Mouse (Mus musculus): ENCODE measurements around the gene Tmem145.
A peak's percentile ranks its signal among the peaks of the same experiment; 100 is the strongest.

Tmem145 gene

DNA sequence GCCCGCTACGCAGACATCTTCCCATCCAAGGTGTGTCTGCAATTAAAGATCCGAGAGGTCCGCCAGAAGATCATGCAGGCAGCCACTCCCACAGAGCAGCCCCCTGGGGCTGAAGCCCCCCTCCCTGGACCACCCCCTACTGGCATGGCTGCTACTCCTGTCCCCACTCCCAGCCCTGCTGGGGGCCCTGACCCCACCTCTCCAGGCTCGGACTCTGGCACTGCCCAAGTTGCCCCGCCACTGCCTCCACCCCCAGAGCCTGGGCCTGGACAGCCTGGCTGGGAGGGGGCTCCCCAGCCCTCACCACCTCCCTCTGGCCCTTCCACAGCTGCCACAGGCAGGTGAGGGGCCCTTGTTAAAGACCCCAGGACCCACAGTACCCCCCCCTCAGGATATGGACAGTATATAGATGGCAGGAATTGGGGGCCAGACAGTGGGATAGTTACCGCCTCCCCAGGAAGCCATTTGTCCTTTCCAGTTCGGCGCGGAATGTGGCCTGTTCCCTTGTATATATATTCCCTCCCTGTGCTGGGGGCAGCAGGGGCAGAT lies 12.6 kb upstream of the Tmem145 start:
- no peak for DNase-seq (ENCODE audit: low read depth)

DNA sequence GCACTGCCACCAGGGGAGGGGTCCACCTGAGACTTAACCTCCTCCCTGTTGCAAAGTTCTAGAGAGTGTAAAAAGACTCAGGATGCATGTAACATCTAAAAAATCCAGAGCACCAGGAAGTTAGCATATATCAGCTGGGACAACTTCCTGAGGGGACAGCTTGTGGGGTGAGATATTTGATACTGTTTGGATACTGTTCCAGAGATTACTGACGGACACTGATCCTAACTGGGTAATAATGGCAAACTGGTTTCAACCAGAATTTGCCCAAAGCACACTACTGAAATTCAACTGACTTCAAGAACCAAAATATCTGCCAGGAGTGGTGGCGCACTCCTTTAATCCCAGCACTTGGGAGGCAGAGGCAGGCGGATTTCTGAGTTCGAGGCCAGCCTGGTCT lies 11.4 kb upstream of the Tmem145 start:
- no peak for DNase-seq (ENCODE audit: low read depth)

DNA sequence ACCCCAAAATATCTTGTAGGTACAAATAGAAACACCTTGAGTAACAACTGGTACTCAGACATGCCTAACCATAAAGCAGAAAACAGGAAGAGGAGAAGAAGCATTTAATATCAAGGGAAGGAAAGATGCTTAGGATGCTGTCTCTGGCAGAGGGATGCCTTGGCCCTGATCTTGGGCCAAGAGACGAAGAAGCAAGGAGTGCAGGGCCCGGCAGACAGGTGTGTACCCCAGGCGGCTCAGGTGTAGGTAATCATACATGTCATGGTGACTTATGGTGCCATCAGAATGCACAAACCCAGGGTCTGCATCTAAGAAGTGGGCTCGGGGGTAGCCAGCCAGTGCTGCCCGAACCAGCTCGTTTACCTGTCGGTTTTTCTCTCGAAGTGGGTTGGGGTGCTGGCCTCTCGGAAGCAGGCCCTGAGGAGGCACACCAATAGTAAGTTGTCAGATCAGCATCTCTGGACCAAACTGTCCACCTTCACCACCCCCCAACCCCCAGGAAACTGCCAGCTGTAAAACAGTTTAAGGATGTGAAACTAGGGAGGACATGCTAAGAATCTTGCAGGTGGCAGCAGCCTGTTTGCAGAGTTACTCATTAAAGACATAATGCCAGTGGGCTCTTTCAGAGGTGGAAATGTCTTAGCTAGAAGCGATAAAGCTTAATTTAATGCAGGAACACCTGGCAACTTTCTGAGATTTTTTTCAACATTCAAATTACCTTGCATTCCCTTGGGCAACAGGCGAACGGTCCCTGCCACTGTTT lies 10.8 kb upstream of the Tmem145 start:
- DNase-seq (ENCODE audit: low read depth), result no peak

DNA sequence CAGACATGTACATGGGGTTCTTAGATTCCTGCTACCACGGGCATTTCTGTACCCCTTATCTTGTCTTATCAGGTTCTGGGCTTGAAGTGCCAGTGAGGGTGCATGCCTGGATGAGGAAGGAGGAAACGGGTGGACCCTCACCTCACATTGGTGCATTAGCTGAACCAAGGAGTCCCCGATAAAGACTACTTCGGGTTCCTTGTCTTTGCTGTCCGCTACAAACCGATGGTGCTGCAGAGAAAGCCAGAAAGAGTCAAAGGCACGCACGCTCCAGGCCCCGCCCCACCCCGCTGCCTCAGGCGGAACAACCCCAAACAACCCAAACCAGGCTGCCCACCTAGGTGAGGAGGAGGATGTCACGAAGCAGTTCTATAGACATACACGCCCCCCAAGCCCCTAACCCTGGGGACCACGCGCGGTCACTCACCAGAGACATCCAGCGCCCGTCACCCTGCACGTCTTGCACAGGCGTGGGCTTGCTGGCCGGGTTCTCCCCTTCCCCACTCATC lies 8.9 kb upstream of the Tmem145 start:
- DNase-seq (ENCODE audit: low read depth), result no peak

DNA sequence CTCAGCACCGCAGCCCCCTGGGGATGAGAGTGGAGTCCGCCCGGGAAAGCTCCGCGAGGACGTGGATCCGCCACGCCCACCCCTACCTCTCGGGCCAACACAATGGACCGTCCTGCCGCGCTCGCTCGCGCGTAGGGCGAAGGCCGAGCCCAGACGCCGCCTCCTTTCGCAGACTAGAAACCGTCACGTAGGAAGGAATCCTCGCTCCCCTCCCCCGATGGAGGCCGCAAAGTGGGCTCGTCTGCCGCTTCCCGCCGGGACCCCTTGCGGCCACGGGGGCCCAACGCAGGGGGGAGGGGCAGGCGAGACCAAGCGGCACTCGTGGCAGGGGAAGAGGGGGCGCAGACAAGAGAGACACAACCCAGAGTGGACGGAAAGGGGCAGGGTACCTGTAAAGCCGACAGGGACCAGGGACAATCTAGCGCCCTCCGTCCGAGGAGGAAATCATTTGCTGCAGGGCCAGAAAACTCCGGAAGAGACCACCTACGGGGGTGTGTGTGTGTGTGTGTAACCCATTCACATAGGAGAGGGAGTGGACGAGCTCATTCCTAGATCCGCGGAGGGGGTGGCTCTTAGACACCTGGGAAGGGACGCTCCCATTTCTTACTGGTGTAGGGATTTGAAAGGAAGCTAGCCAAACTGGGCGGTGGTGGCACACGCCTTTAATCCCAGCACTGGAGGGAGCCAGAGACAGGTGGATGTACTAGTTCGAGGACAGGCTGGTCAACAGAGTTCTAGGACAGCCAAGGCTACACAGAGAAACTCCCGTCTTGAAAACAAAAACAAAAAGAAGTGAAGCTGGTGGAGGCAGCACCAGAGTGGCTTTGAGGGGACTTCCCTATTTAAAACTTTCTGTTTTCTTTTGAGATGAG lies 8.2 kb upstream of the Tmem145 start, which contains the start of gene Pafah1b3:
Gene Pafah1b3 (minus strand): TSS at position 533 of the 872 bp plus-strand sequence.
- DNase-seq (ENCODE audit: low read depth), result no peak

DNA sequence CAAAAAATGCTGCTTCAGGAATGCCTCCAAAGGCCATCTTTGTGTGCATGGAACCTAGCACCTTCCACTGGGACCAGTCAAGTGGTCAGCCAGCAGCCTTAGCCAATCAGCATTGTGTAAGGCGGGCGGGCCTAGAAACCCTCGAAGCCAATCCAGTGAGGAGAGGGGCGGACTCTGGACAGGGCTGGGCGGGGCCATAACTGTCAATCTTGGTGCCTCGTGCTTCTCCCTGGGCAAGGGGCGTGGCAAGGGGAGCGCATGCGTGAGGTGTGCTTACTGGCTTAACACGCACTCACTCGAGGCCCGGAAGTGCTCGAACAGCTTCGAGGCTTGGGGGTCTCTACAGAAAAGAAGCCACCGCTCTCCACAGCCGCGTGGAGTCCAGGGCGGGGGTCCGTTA lies 4.8 kb upstream of the Tmem145 start, which contains the start of gene Prr19:
Gene Prr19 (plus strand): TSS at position 349 of the 400 bp plus-strand sequence.
- peak; percentile 46 for DNase-seq (ENCODE audit: low read depth)

DNA sequence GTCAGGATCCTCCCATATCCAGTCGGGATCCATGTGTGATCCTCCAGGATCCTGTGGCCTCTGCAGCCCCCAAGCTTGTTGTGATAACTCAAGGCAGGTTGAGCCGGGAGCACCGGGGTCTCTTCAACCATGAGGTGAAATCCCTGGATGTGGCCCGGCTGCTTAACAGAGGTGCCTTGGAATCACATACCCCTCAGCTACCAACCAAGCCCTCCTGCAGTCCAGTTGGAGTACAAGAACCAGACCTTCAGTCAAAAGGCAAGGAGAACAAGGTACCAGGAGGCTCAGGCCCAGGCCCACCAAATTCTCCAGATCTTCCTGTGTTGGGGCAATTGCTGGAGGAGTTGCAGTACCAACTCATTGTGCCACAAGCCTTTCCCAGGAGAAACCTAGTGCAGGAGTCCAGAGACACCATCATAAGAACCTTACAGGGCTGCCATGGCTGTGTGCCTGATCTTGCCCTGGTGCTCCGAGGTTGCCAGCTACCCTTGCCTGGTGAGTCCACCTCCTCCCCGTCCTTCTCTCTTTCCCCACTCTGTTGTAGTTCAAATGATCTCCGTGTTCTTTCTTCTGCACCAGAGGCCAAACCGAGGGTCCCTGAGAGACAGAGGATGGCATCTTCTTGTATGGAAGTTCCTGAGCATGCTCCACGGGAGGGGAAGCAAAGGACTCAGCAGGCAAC lies 2.8 kb upstream of the Tmem145 start:
- no peak for DNase-seq (ENCODE audit: low read depth)

DNA sequence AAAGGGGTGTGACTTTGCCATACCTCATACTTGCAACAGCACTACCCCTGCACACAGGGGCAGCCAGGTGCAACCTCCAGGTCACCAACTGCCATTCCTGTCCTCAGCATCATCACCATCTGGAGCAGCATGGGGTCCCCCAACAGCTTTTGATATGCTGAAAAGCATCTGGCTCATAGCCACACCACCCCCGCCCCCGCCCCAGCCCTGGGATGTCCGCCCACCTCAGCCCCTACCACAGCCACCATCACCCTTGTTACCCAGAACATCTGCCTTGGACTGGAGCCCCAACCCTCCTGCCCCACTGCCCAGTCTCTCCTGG lies 2.3 kb upstream of the Tmem145 start:
- no peak for DNase-seq (ENCODE audit: low read depth)

DNA sequence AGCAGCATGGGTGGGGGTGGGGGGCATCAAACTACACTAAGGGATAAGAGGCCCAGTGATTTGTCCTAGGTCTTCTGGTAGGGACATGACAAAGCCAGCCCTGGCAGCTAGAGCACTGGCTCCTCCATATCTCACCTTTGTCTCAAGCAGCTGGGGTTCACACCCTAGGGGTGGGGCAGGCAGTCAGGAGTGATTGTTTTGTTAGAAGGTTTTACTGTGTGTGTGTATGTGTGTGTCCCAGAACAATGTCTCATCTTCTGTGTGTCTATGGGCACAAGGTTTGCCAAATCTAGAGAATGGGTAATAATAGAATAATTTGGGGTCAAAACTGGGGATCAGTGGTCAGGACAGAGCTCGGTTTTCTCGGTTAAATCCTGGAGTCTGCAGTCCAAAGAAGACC lies 425 bp upstream of the Tmem145 start:
- no peak for DNase-seq (ENCODE audit: low read depth)

DNA sequence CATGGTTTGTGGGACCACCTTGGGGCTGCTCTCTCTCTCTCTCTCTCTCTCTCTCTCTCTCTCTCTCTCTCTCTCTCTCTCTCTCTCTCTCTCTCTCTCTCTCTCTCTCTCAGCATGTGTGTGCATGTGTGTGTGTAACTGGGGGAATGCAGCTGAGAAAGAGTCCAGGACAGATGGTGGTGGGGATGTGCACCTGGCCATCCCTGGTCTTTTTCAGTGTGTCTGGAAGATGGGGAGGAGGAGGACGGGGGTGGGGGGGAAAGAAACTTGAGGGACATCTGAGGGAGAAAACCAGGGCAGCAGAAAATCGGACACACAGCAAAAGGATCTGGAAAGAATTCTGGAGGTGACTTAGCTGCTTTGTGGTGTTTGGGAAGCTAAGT lies 699 bp downstream of the Tmem145 start:
- no peak for DNase-seq (ENCODE audit: low read depth)

DNA sequence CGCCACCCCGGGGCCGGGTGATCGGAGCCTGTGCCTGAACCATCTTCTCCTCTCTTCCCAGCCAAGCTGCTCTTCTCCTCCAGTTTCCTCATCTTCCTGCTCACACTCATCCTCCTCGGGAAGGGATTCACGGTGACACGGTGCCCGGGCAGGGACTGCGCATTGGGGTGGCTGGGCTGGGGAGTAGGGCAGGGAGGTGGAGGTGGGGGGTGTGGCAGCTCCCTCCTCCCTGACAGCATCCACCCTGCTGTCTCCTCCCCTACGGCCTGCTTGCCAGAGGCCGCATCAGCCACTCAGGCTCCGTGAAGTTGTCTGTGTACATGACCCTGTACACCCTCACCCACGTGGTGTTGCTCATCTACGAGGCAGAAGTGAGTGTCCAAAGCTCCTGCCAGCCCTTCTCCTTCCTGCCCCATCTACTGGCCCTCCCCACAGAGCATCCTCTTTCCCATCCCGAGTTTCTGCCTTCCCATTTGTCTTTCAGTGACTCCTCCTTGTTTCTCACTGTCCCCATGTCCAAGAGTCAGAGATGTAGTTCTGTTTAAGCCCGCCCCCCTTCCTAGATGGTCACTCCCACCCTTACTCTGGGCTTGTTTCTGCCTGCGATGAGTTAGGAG lies 2.9 kb downstream of the Tmem145 start:
- no peak for DNase-seq (ENCODE audit: low read depth)

DNA sequence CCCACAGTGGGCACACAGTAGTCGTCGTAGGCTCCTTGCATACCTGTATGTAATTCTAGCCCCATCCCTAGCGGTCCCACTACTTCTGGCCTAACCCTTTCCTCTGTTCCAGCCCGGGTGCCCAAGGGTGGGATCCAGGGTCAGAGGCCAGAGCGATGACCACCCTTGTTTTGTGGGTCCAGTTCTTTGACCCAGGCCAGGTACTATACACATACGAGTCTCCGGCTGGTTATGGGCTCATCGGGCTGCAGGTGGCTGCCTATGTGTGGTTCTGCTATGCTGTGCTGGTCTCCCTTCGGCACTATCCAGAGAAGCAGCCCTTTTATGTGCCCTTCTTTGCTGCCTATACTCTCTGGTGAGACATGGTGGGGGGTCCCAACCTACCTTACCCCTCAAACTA lies 3.5 kb downstream of the Tmem145 start:
- DNase-seq (ENCODE audit: low read depth), result no peak

DNA sequence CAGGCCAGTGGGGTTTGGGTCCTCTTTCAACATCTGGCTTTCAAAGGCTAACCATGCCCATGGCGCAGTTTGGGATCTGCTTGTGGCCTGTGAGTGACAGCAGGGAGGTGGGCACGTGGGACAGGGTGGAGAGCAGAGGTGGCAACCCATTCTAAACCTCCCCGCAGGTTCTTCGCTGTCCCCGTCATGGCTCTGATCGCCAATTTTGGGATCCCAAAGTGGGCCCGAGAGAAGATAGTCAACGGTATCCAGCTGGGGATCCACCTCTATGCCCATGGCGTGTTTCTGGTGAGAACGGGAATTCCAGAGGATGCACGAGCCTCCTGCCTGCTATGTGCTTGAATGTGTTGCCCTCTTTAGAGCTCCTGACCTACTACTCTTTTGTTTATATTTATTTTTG lies 5.3 kb downstream of the Tmem145 start:
- DNase-seq (ENCODE audit: low read depth), result no peak

DNA sequence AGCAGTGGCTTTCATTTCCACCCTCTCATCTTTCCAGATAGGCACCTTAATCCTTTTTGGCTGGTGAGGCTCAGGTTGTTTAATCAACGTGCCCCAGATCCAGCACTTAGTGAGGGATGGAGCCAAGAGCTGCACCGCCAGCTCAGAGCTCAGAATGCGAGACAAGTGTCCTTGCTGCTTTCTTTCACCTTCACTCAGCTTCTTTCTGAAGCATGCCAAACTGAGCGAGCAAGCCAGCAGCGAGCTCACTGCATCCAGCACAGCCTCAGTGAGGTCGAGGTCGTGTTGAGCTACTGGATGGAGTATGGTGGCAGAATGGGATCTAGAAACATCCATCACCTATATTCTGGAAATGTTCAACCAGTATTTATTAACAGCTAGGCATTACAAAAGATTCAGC lies 7.4 kb downstream of the Tmem145 start:
- no peak for DNase-seq (ENCODE audit: low read depth)

DNA sequence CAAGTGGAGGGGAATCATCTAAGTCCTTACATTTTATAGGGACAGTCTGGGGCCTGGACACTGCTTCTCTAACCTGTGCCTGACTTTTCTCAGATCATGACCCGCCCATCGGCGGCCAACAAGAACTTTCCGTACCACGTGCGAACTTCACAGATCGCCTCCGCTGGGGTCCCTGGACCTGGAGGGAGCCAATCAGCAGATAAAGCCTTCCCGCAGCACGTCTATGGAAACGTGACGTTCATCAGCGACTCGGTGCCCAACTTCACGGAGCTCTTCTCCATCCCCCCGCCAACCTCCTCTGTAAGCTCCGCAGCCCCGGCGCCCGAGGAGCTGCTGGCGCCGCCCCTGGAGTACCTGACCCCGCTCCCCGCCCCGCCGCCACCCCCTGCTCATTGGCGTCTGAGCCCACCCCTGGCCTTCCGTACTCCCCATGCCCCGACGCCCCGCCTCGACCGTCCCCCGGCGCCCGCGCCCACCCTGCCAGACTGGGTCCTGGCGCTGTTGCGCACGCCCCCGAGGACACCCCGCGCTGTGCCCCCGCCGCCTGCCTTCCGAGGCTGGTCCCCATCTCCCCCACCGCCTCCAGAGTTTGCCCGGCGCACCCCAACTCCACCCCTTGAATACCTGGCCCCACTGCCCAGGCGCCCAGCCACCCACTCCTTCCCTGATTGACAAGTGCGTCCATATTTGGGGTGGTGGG lies 8.8 kb downstream of the Tmem145 start:
- DNase-seq (ENCODE audit: low read depth), result no peak

DNA sequence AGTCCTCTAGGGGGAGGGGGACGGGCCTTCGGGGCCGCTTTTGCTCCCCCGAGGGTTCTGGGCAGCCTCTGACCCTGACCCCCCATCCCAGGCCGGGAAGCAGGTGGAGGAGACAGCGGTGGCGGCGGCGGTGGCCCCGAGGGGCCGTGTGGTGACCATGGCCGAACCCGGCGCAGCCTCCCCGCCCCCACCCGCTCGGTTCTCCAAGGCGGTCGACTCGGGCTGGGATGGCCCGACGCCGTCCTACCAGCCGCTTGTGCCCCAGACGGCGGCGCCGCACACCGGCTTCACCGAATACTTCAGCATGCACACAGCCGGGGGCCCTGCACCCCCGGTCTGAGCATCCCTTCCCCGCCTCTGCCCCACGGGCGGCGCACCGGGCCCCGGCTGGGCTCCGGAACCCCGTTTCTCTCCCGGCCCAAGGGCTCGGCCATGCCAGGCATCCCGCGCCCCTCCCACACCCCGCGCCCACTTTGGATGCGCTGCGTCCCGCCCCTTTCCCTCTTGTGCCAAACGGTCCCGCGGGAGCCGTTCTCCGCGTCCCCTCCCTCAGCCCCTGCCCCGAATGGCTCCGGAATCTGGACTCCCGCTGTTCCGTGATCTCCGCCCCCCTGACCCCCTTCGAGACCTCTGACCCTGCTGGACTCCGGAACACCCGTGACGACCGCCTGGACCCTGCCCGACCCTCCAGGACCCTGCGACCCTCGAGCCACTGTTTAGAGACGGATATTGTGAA lies 9.6 kb downstream of the Tmem145 start:
- DNase-seq (ENCODE audit: low read depth), result no peak

DNA sequence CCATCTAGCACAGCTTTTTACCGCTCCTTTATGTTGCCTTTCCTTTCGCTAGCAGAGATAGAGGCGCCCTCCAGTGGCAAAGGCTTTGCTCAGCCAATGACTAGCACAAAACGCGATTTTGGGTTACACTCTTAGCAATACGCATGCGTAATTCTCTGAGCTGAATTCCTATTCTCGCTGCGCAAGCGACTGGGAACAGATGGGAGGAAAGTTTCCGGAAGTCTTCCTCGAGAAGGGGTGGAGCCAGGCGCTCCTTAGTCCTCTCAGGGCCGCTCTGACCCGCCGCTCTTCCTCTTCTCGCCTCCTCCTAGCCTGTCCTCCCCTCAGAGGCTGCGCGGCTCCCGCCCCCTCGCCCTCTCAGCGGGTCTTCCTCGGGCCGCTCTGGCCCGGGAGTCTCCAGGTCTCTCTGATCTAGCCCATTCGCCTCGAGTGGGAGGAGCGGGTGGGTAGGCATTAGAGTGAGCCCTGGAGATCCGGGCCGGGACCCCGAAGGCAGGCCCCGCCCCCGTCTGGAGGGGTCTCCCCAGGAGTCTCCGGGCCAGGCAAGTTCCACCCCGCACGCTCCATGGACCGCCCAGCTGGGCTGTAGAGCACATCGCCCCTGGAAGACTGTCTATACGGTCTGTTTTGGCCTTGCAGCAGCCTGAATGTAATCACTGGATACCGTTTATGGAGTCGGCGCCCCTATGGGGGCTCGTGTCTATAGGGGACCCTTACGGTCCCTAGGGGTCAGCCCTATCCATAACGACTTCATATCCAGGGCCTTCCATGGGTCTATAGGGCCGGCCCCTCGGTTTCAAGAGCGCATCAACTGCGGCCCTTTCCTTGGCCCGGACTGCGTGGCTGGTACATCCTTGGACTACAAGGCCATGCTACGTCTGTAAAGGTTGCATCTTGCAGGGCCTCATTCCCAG lies 10.9 kb downstream of the Tmem145 start, which contains the start of gene Megf8:
Gene Megf8 (plus strand): TSS at position 633 of the 914 bp plus-strand sequence.
- peak; percentile 100 for DNase-seq (ENCODE audit: low read depth)

DNA sequence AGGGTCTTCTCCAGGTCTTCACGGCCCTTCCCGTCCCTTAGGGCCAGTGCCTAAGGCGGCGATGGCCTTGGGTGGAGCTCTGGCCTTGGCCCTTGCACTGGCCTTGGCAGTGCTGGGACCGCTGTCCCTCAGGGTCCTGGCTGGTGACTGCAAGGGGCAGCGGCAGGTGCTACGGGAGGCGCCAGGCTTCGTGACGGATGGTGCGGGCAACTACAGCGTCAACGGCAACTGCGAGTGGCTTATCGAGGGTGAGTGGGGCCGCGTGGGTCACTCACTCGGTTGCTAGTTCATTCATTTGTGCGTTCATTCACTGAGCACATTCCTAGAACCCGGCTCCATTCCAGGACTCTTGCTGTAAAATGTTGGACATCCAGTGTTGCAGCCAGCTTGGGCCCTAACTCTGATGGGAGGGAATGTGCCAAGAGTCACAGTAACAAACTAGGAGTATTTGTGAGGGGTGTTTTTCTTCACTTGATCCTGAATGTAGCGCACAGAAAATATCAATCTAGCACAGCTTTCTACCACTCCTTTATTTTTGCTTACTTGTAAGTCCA lies 11.6 kb downstream of the Tmem145 start:
- no peak for DNase-seq (ENCODE audit: low read depth)

DNA sequence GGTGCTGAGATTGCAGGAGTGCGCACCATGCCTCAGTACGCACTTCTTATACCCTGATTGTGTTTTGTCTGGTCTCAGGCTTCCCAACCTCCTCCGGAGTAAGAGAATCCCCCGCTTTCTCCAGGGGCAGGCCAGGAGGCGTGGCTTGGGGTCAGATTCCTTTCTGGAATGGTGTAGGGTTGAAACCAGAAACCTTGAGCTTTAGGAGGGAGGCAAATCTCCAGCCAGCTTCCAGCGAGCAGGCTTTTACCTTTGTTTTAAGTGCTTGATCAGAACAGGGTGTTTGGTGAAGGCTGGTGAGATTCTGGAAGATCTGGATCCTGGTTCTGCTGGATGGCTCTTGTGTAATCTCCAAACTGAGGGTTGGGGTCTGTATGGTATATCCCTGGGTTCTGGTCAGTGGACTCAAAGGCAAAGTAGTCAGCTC lies 16.2 kb downstream of the Tmem145 start:
- no peak for DNase-seq (ENCODE audit: low read depth)

Measured in 416B (cell line).